Mouse (Mus musculus): ENCODE measurements around the gene Mrtfa. TPM values are rescaled to one million over a fixed set of nuclear protein-coding genes. Genes with fewer than 3 reads are reported as not detected.

Gene Mrtfa
- polyA plus RNA-seq, 1 experiment from 2014 or later = 30.2 TPM

DNA sequence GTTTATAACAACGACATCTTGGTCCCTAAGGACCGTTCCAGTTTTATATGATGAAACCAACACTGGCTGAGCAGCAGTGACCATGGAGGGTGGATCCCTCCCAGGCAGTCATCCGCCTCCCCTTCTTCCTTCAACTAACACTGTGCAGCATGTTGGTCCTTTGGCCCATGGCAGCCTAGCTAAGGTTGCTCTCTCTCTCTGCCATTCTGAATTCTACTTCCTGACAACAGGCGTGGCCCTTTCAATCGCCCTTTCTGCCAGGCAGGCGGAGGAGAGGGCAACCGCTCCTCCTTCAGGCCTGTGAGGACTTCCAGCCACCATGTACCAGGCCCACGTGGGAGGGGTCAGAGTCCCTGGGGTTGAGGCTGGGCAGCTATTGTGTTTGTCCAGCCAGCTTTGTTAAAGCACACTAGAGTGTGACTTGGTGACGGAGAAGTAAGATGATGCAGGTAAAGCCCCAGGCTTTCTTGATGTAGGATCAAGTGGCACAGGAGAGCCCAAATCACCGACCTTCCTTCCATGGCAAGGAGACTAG lies 159.6 kb downstream of the Mrtfa start:
- Histone ChIP-seq H3K4me2 (replicated peaks) (no peak overlapping the region), H3K4me3 (no peak overlapping the region), H3K27me3 (replicated peaks) (no peaks in the 10 kb centered on the region), H3K4me1 (peaks cover 35% of the 10 kb centered on the region), H3K36me3 (no peaks in the 10 kb centered on the region), H3K9me3 (no peaks in the 10 kb centered on the region), H3K9ac (no peak overlapping the region), H3K27ac (no peak overlapping the region)
- no peak for ATAC-seq (ENCODE audit: low FRiP score, low read depth)
- WGBS = 65% methylated on average over 10 of the region's 10 CpGs

DNA sequence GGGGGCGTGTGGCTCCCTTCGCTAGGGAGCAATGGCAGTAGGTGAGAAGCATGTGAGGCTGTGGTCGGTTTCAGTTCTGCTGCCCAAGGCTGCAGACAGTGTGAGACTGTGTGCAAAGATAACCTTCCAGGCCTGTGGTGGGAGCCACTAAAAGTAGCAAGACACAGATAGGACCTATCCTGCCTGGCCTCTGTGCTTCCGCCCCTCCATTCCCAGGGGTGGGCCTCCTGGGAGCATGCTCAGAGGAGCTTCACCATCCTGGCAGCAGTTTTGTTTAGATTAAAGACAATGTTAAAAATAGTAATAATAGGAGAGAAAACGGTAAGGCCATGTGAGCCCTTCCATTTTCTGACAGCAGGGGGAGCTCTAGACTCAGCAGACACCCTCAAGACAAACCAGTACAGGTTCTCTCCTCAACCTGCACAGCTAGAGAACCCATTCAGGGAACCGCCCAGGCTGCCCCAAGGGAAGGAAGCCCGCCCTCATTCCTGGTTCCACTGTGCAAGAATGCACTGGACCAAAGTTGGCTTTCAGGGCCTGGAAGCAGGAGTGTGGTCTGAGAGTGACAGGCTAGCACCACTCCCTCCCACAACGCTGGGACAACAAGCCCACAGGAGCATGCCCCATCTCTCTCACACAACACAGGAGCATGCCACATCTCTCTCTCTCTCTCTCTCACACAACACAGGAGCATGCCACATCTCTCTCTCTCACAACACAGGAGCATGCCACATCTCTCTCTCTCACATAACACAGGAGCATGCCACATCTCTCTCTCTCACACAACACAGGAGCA lies 163.0 kb downstream of the Mrtfa start:
- Histone ChIP-seq H3K4me1 (0 out of 2 replicates have a peak, but pooled peaks cover 7% of the 10 kb centered on the region), H3K27ac (no peak overlapping the region), H3K4me2 (replicated peaks) (no peak overlapping the region), H3K4me3 (no peak overlapping the region), H3K27me3 (replicated peaks) (no peaks in the 10 kb centered on the region), H3K36me3 (no peaks in the 10 kb centered on the region), H3K9ac (no peak overlapping the region), H3K9me3 (no peaks in the 10 kb centered on the region)
- no peak for ATAC-seq (ENCODE audit: low FRiP score, low read depth)
- WGBS = 44% methylated on average over 8 of the region's 8 CpGs

DNA sequence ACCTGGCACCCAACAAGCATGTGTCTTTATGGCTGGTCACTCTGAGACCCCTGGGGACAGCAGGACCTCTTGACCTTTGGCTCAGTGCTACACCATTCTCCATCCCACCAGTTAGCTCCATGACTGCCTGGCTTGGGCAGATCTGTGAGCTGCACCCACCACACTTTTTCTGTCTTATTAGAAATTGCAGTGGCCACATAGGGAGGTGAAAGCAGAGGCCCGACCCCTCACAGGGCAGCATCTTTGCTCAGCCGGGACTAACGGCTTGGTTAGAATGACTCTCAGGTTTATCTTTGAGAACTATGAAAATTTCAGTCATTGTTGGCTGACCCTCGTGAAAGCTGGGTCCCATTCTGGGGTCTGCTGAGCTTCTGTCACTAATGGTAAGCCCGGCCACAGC lies 163.7 kb downstream of the Mrtfa start:
- Histone ChIP-seq H3K4me1 (0 out of 2 replicates have a peak, but pooled peaks cover 7% of the 10 kb centered on the region), H3K4me3 (no peak overlapping the region), H3K27me3 (replicated peaks) (no peaks in the 10 kb centered on the region), H3K27ac (no peak overlapping the region), H3K36me3 (peaks cover under 1% of the 10 kb centered on the region), H3K9me3 (no peaks in the 10 kb centered on the region), H3K4me2 (replicated peaks) (no peak overlapping the region), H3K9ac (no peak overlapping the region)
- no peak for ATAC-seq (ENCODE audit: low FRiP score, low read depth)
- WGBS = 75% methylated on average over 5 of the region's 5 CpGs

DNA sequence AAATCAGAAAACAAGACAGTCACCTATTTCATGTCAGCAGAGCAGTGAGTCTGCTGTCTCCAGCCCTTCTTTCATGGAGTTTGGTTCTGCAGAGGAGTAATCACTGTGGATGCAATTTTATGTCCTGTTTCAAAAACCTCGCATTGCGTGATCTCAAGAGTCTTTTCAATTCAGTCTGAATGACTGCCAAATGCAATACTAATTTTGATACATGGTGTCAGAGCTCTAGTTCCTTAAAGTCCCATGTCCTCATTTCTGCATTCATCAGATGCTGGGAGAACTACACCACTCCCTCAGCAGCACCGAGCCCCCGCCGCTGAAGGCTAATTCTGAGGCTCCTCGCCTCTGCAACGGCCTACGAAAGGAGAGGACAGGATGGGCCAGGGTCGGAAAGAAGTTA lies 166.7 kb downstream of the Mrtfa start:
- H3K9me3 ChIP-seq = no peaks in the 10 kb centered on the region
- 93% methylated on average over 9 of the region's 9 CpGs for WGBS
- no peak overlapping the region for H3K4me3 ChIP-seq
- H3K4me1 ChIP-seq = 0 out of 2 replicates have a peak, but pooled peaks cover 2% of the 10 kb centered on the region
- ATAC-seq (ENCODE audit: low FRiP score, low read depth) = no peak
- H3K27me3 ChIP-seq (replicated peaks) = no peaks in the 10 kb centered on the region
- no peak overlapping the region for H3K9ac ChIP-seq
- no peak overlapping the region for H3K4me2 ChIP-seq (replicated peaks)
- H3K27ac ChIP-seq = no peak overlapping the region
- H3K36me3 ChIP-seq = peaks cover 30% of the 10 kb centered on the region

DNA sequence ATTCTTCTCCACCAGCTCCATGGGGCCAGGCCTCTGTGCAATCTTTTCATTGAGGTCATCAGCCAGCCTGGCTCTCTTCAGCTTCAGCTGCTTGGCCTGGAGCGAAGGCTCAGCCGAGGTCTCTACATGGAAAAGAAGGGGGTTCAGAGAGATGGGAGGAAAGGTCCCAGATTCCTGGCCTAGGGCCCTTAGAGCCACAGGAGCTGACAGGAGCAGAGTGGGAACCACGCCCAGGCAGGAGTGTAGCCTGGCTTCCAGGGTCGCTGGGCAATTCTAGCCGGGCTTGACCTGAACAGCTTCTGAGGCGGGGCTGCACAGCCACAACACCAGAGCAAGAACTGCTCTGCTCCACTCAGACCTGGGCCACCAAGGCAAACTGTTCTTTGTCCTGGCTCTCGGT lies 168.1 kb downstream of the Mrtfa start:
- 89% methylated on average over 7 of the region's 7 CpGs for WGBS
- no peak overlapping the region for H3K9ac ChIP-seq
- H3K27me3 ChIP-seq (replicated peaks) = no peaks in the 10 kb centered on the region
- H3K4me3 ChIP-seq = no peak overlapping the region
- H3K27ac ChIP-seq = no peak overlapping the region
- no peaks in the 10 kb centered on the region for H3K9me3 ChIP-seq
- no peak for ATAC-seq (ENCODE audit: low FRiP score, low read depth)
- no peaks in the 10 kb centered on the region for H3K4me1 ChIP-seq
- peaks cover 44% of the 10 kb centered on the region for H3K36me3 ChIP-seq
- no peak overlapping the region for H3K4me2 ChIP-seq (replicated peaks)

DNA sequence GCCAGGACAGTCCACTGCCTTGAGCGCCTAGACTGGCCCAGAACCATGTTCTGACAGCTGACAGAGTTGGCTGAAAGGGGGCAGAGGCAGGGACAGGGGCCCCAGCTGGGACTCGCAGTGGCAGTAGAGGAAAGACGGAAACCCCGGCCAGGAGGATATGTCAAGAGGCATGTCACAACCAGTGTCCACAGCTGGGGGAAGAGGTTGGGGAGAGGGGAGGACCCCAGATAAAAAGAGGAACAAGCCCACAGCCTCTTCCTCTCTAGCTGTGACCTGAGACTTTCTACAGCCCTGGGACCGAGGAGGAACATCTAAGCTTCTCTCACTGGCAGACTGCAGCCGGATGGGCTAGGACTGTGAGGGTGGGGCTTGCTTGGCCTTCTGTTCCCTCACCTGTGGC lies 169.2 kb downstream of the Mrtfa start:
- H3K27ac ChIP-seq = no peak overlapping the region
- H3K4me2 ChIP-seq (replicated peaks) = no peak overlapping the region
- no peaks in the 10 kb centered on the region for H3K9me3 ChIP-seq
- no peak overlapping the region for H3K9ac ChIP-seq
- no peak overlapping the region for H3K4me3 ChIP-seq
- no peaks in the 10 kb centered on the region for H3K27me3 ChIP-seq (replicated peaks)
- no peaks in the 10 kb centered on the region for H3K4me1 ChIP-seq
- H3K36me3 ChIP-seq = peaks cover 54% of the 10 kb centered on the region
- ATAC-seq (ENCODE audit: low FRiP score, low read depth) = no peak
- WGBS = 93% methylated on average over 6 of the region's 6 CpGs

DNA sequence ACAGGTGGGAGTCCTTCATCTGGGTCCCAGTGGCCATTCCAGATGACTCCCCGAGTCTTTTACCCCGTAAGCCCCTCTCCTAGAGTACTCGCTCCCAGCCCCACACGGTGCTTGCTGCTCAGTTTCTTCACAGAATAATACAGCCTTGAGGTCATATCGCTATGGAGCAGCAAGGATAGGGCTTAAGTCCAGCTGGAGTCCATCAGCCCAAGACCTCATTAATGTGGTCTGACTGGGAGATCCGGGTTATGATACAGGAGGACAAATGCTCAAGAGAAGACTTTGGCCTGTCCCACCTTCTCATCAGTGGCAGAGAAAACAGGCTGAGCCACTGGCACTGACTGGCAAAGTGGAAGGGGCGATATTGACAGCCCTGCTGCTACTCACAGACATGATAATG lies 173.2 kb downstream of the Mrtfa start:
- H3K4me1 ChIP-seq = no peaks in the 10 kb centered on the region
- no peak overlapping the region for H3K9ac ChIP-seq
- peaks cover 86% of the 10 kb centered on the region for H3K36me3 ChIP-seq
- 95% methylated on average over 7 of the region's 7 CpGs for WGBS
- no peak overlapping the region for H3K4me2 ChIP-seq (replicated peaks)
- no peaks in the 10 kb centered on the region for H3K9me3 ChIP-seq
- H3K27me3 ChIP-seq (replicated peaks) = no peaks in the 10 kb centered on the region
- ATAC-seq (ENCODE audit: low FRiP score, low read depth) = no peak
- no peak overlapping the region for H3K27ac ChIP-seq
- no peak overlapping the region for H3K4me3 ChIP-seq

DNA sequence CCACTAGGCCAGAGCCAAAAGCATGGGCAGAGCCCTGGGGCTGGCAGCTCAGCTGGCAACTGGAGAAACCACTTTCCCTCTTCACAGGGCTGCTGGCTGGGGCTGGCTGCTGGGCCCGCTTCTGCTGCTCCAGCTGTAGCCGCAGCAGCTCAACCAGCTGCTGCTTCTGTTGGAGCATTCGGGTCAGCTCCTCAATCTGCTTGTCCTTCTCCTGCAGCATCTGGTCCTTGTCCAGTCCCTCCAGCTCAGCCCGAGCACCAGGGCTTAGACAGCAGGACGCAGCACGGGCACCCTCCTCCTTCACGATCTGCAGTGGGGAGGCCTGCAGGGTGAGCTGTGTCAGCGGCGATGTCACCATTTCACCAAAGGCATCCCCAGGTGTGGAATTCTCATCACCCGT lies 174.1 kb downstream of the Mrtfa start:
- H3K9ac ChIP-seq = no peak overlapping the region
- H3K9me3 ChIP-seq = no peaks in the 10 kb centered on the region
- WGBS = 92% methylated on average over 10 of the region's 10 CpGs
- H3K4me3 ChIP-seq = no peak overlapping the region
- H3K4me2 ChIP-seq (replicated peaks) = no peak overlapping the region
- H3K27ac ChIP-seq = no peak overlapping the region
- no peaks in the 10 kb centered on the region for H3K27me3 ChIP-seq (replicated peaks)
- no peak for ATAC-seq (ENCODE audit: low FRiP score, low read depth)
- no peaks in the 10 kb centered on the region for H3K4me1 ChIP-seq
- H3K36me3 ChIP-seq = peaks cover 86% of the 10 kb centered on the region

DNA sequence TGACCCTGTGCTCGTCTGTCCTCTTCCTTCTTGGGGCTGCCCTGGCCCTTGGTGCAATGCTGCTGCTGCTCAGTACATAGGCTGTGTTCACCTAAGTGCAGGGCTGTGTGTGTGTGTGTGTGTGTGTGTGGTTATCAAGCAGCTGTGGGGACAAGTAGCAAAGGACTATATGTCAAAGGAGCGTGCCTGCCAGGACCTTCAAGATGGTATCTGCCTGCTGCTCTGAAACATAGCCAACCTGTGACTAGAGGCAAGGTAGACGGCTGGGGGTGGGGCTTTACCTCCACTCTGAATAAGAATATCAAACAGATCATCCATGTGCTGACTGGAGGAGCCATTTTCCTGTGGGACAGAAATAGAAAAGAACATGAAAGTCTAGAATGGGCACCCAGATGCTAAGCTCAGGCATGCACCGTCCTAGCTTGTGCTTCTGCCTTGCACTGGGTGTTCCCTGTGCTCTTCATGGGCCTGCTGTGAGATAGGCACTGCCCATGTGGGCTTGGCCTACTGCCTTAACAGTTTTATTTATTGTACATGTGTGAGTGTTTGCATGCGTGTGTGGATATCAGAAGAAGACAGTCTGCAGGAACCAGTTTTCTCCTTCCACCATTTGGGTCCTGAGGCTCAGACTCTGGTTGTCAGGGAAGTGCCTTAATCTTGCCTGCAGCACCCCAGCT lies 175.4 kb downstream of the Mrtfa start:
- Histone ChIP-seq H3K27me3 (replicated peaks) (no peaks in the 10 kb centered on the region), H3K36me3 (peaks cover 87% of the 10 kb centered on the region), H3K4me1 (no peaks in the 10 kb centered on the region), H3K4me3 (no peak overlapping the region), H3K4me2 (replicated peaks) (no peak overlapping the region), H3K9ac (no peak overlapping the region), H3K9me3 (no peaks in the 10 kb centered on the region), H3K27ac (no peak overlapping the region)
- ATAC-seq (ENCODE audit: low FRiP score, low read depth) = no peak
- 88% methylated on average over 5 of the region's 5 CpGs for WGBS

DNA sequence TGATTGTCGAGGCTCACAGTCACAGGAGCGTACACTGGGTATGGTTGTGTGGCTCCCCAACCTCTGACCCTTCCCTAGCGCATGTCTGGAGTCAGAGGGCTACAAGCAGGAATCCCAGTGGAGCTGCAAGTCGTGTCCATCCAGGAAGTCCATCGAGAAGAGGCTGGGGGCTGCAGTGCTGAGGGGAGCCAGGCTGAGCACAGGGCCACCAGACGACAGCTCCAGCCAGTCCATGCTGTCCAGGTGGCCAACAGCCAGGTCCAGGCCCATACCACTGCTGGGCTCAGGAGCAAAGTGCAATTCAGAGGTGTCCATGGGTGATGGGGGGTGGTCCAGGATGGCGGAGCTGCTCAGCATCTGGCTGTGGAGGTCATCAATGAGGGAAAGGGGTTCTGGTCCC lies 177.4 kb downstream of the Mrtfa start:
- H3K27me3 ChIP-seq (replicated peaks) = no peaks in the 10 kb centered on the region
- no peak overlapping the region for H3K4me2 ChIP-seq (replicated peaks)
- no peak overlapping the region for H3K27ac ChIP-seq
- H3K4me3 ChIP-seq = no peak overlapping the region
- no peak overlapping the region for H3K9ac ChIP-seq
- 90% methylated on average over 7 of the region's 7 CpGs for WGBS
- ATAC-seq (ENCODE audit: low FRiP score, low read depth) = no peak
- H3K36me3 ChIP-seq = peaks cover 82% of the 10 kb centered on the region
- H3K9me3 ChIP-seq = no peaks in the 10 kb centered on the region
- H3K4me1 ChIP-seq = no peaks in the 10 kb centered on the region

DNA sequence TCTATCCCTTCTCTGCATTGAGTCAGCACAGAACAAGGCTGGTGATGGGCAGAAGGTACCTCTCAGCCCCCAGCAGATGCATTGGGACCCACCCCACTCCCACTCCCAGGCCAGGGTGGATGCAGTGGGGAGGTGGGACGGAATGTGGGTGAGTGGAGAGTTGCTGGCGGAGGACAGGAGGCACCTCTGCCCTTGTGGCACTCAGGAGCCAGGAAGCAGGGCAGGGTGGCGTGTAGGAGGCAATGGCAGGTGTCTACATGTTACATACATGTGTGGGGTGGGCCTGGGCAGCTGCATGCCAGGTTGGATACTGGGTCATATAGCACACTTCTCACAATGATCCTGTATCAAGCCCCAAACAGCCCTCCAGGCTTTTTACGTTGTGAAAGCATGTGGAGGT lies 178.2 kb downstream of the Mrtfa start:
- Histone ChIP-seq H3K4me2 (replicated peaks) (no peak overlapping the region), H3K9me3 (no peaks in the 10 kb centered on the region), H3K9ac (no peak overlapping the region), H3K4me3 (no peak overlapping the region), H3K4me1 (no peaks in the 10 kb centered on the region), H3K27me3 (replicated peaks) (no peaks in the 10 kb centered on the region), H3K36me3 (peaks cover 78% of the 10 kb centered on the region), H3K27ac (no peak overlapping the region)
- ATAC-seq (ENCODE audit: low FRiP score, low read depth) = no peak
- WGBS = 92% methylated on average over 4 of the region's 4 CpGs

DNA sequence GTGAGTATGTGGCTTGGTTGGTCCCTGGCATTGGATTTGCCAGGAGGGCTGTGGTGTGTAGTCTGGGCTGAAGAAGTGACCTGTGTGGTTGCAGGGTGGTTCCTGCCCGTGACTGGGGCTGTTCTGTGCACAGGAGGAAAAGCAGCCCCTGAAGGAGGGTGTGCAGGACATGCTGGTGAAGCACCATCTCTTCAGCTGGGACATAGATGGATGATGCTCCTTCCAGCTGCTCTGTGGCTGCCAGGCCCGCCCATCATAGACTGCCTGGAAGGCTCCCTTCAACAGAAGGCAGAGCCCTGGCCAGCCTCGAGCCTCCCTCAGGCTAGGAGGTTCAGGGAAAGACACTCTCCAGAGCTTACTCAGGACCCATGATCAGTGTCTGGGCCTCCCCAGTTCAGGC lies 179.0 kb downstream of the Mrtfa start:
- no peak overlapping the region for H3K27ac ChIP-seq
- H3K9ac ChIP-seq = no peak overlapping the region
- H3K4me2 ChIP-seq (replicated peaks) = no peak overlapping the region
- H3K9me3 ChIP-seq = no peaks in the 10 kb centered on the region
- peaks cover 72% of the 10 kb centered on the region for H3K36me3 ChIP-seq
- WGBS = 66% methylated on average over 3 of the region's 3 CpGs
- no peaks in the 10 kb centered on the region for H3K4me1 ChIP-seq
- no peak for ATAC-seq (ENCODE audit: low FRiP score, low read depth)
- H3K27me3 ChIP-seq (replicated peaks) = no peaks in the 10 kb centered on the region
- H3K4me3 ChIP-seq = no peak overlapping the region
